Mouse (Mus musculus) adipose tissue, adult 10 weeks (tissue): Measurements from ENCODE around the gene Lrrc3c. TPM values are rescaled to one million over a fixed set of nuclear protein-coding genes. Genes with fewer than 3 reads are reported as not detected.

Experiments
- polyA plus RNA-seq: library from polyadenylated mRNA; stranded (reverse); fragments of 350-450 nt; fragmentation: Illumina TruSeq; extraction: RNeasy Lipid Tissue Mini Kit (QIAGEN cat#74804); gene quantifications from one replicate; pipeline ENCODE4 v1.2.3, GENCODE M21; 2014; ENCODE audit warnings: low read depth, low replicate concordance

Gene Lrrc3c
- not detected for polyA plus RNA-seq

GRCm38 (mm10) chr11:98597991-98598390, at the start of gene Lrrc3c:
Gene Lrrc3c (plus strand): TSS chr11:98598291.

GRCm38 (mm10) chr11:98550975-98551828, 46.9 kb upstream of the Lrrc3c start, which contains the start of gene Zpbp2:
Gene Zpbp2 (plus strand): TSS chr11:98551097.

GRCm38 (mm10) chr11:98586892-98587563, 11.1 kb upstream of the Lrrc3c start, which contains the start of gene Ormdl3:
Gene Ormdl3 (minus strand): TSS chr11:98587368.

GRCm38 (mm10) chr11:98625611-98626410, 27.7 kb downstream of the Lrrc3c start, which contains the start of the genes Gm12355 and Gsdma3:
Gene Gm12355 (minus strand): TSS chr11:98625661.
Gene Gsdma3 (plus strand): TSS chr11:98626360.

GRCm38 (mm10) chr11:98646459-98646858, 48.4 kb downstream of the Lrrc3c start, which contains the start of gene Gsdma2:
Gene Gsdma2 (plus strand): TSS chr11:98646759.

Other genes starting within 250 kb of the Lrrc3c start
- gene Ppp1r1b, start 249.9 kb upstream of the Lrrc3c start, polyA plus RNA-seq = 20.1 TPM
- gene Stard3, start 239.9 kb upstream of the Lrrc3c start, polyA plus RNA-seq = 35.1 TPM
- gene Tcap, start 214.5 kb upstream of the Lrrc3c start, polyA plus RNA-seq = 0.69 TPM
- 10.5 TPM for gene Pnmt, start 211.8 kb upstream of the Lrrc3c start, polyA plus RNA-seq
- gene Pgap3, start 197.8 kb upstream of the Lrrc3c start, polyA plus RNA-seq = 12.5 TPM
- 22.0 TPM for gene Erbb2, start 185.8 kb upstream of the Lrrc3c start, polyA plus RNA-seq
- gene Mien1, start 159.3 kb upstream of the Lrrc3c start, polyA plus RNA-seq = 279 TPM
- 34.5 TPM for gene Grb7, start 151.9 kb upstream of the Lrrc3c start, polyA plus RNA-seq
- gene Ikzf3, start 52.3 kb upstream of the Lrrc3c start, polyA plus RNA-seq = 1.2 TPM
- 6.9 TPM for gene Zpbp2, start 47.2 kb upstream of the Lrrc3c start, polyA plus RNA-seq
- gene Ormdl3, start 10.9 kb upstream of the Lrrc3c start, polyA plus RNA-seq = 125 TPM
- gene Gm12355, start 27.4 kb downstream of the Lrrc3c start, polyA plus RNA-seq = not detected
- gene Gsdma3, start 28.1 kb downstream of the Lrrc3c start, polyA plus RNA-seq = not detected
- gene Gsdma2, start 48.5 kb downstream of the Lrrc3c start, polyA plus RNA-seq = not detected
- 0.31 TPM for gene Gsdma, start 66.1 kb downstream of the Lrrc3c start, polyA plus RNA-seq
- 87.4 TPM for gene Psmd3, start 84.3 kb downstream of the Lrrc3c start, polyA plus RNA-seq
- 0.79 TPM for gene Csf3, start 103.0 kb downstream of the Lrrc3c start, polyA plus RNA-seq
- gene Med24, start 131.1 kb downstream of the Lrrc3c start, polyA plus RNA-seq = 44.4 TPM
- 71.0 TPM for gene Thra, start 142.3 kb downstream of the Lrrc3c start, polyA plus RNA-seq
- 36.2 TPM for gene Nr1d1, start 177.0 kb downstream of the Lrrc3c start, polyA plus RNA-seq
- gene Msl1, start 197.2 kb downstream of the Lrrc3c start, polyA plus RNA-seq = 61.1 TPM
- gene Casc3, start 206.6 kb downstream of the Lrrc3c start, polyA plus RNA-seq = 26.9 TPM
- 1.9 TPM for gene Rapgefl1, start 238.5 kb downstream of the Lrrc3c start, polyA plus RNA-seq